Mouse (Mus musculus): ENCODE data around the gene Get4.

DNA sequence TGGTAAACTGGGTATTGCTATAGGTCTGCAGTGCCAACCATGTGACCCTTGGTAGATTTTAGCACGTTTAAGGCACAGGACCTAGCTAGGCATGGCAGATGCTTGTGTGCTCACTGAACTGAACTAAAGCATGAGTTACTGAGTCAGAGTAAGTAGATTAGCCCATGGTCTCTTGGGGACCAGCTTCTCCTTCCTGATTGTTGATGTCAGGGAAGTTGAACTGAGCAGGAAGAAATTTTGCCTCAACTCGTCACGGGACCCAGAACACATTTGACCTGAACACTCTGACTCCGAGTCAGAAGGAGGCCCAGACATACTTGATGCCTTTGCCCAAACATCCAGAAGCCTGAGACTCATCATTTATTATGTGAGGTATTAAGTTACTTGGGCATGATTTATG, 14.7 kb upstream of the Get4 start:
- TF ChIP-seq CTCF (IDR thresholded peaks at IDR 0.05; ENCODE audit: borderline replicate concordance, insufficient read depth, low read length): no peak
- TF ChIP-seq POLR2A (IDR thresholded peaks at IDR 0.05; ENCODE audit: low read depth, low read length): no peak

Measured in embryonic fibroblast, embryonic 13.5 days (primary cell).